Mouse (Mus musculus) forebrain, postnatal 0 days (tissue): ENCODE results near the gene Mrnip. TPM values are rescaled to one million over a fixed set of nuclear protein-coding genes. Genes with fewer than 3 reads are reported as not detected.

ENCODE experiments used
- ATAC-seq: fragments of 200-750 bp; cut with Nextera tagmentation; 2 replicates; pipeline ENCODE4 v1.8.0; 2017; ENCODE audit warnings: mild to moderate bottlenecking, moderate library complexity
- DNase-seq: peaks from one replicate; pipeline ENCODE4 v3.0.0-alpha.2; 2015
- H3K27ac ChIP-seq: fragments of 300-500 bp; sonication (generic); 2 replicates; pipeline ENCODE4 v1.5.1; 2014; ENCODE audit warnings: low read depth, mild to moderate bottlenecking, antibody characterized with exemption, low read length, moderate library complexity, mixed read lengths
- H3K27me3 ChIP-seq: fragments of 300-500 bp; sonication (generic); 2 replicates; pipeline ENCODE4 v1.6.1; 2014; ENCODE audit warnings: mild to moderate bottlenecking, low read length, mixed read lengths; ENCODE audit not compliant: insufficient read depth
- H3K36me3 ChIP-seq: fragments of 300-500 bp; sonication (generic); 2 replicates; pipeline ENCODE4 v1.6.1; 2014; ENCODE audit warnings: mild to moderate bottlenecking, moderate library complexity; ENCODE audit not compliant: insufficient read depth
- H3K4me1 ChIP-seq: fragments of 300-500 bp; sonication (generic); 2 replicates; pipeline ENCODE4 v1.6.1; 2014; ENCODE audit warnings: antibody characterized with exemption; ENCODE audit not compliant: insufficient read depth
- H3K4me2 ChIP-seq: fragments of 300-500 bp; sonication (generic); 2 replicates; pipeline ENCODE4 v1.6.1; 2014; ENCODE audit warnings: low read depth, mild to moderate bottlenecking, moderate library complexity
- H3K4me3 ChIP-seq: fragments of 300-500 bp; sonication (generic); 2 replicates; pipeline ENCODE4 v1.5.1; 2014; ENCODE audit warnings: low read depth, low read length, mixed read lengths
- H3K9ac ChIP-seq: fragments of 300-500 bp; sonication (generic); 2 replicates; pipeline ENCODE4 v1.6.1; 2014; ENCODE audit warnings: mild to moderate bottlenecking
- H3K9me3 ChIP-seq: fragments of 300-500 bp; sonication (generic); 2 replicates; pipeline ENCODE4 v1.6.1; 2016; ENCODE audit warnings: low read length
- CTCF ChIP-seq: sonication (generic); IDR thresholded peaks from 2 replicates; pipeline ENCODE4 v1.5.1; 2016; ENCODE audit warnings: antibody characterized with exemption, control low read depth, low read depth
- WGBS: fragments of 180-500 bp; shearing (Covaris S2); extraction: QIAGEN DNeasy Blood & Tissue Kit; methylation state at CpG from one replicate; pipeline ENCODE4 v1.1.7; 2014; 5-methylcytosine and 5-hydroxymethylcytosine counted together
- polyA plus RNA-seq: library from polyadenylated mRNA; unstranded; fragments of >200 nt; fragmentation: Nextera tagmentation; extraction: Ambion mirVana; gene quantifications from 2 replicates; pipeline ENCODE4 v1.2.1, GENCODE M21; 2015
- total RNA-seq: library from RNA; depleted of rRNA; stranded (reverse); fragments of >200 nt; gene quantifications from 2 replicates; pipeline ENCODE4 v1.2.3, GENCODE M21; 2014

Gene Mrnip
- total and polyA plus RNA-seq, 2 experiments from 2014 or later, result 32.2 to 37.5 TPM

DNA sequence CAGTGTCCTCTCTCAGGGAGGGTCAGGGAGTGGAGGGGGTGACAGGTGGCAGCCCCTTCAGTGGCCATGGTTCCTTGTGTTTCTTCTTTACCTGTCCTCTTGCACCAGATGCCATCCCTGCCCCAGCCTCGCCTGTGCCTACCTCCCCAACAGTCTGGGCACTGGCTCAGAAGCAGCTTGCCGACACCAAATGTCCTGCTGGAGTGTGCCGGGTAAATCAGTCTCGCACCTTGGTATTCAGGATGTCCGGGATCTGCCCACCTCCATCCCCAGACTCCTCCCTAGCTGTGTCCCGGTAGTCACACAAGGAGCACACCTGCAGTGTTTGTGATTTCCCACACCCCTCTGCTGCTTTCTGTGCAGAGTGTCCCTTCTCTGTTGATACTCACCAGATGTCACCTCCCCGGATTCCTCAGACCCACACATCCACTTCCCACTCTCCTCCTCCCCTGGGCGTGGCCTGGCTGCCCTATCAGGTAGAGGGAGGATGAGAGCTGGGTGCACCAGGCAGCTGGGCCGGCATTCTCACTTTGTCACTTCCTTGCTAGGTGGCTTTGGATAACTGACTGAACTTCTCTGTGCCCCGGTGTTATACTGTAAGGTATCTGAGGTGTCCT is 35.9 kb upstream of the Mrnip start:
- ATAC-seq, result no peak
- no peak overlapping the region for H3K9ac ChIP-seq
- no peaks in the 10 kb centered on the region for H3K27me3 ChIP-seq
- H3K4me2 ChIP-seq, result no peak overlapping the region
- no peak overlapping the region for H3K4me3 ChIP-seq
- no peaks in the 10 kb centered on the region for H3K4me1 ChIP-seq
- no peaks in the 10 kb centered on the region for H3K9me3 ChIP-seq
- WGBS, result 81% methylated on average over 10 of the region's 10 CpGs
- DNase-seq, result no peak
- no peak overlapping the region for H3K27ac ChIP-seq
- TF ChIP-seq CTCF, result no peak
- peaks cover 68% of the 10 kb centered on the region for H3K36me3 ChIP-seq

DNA sequence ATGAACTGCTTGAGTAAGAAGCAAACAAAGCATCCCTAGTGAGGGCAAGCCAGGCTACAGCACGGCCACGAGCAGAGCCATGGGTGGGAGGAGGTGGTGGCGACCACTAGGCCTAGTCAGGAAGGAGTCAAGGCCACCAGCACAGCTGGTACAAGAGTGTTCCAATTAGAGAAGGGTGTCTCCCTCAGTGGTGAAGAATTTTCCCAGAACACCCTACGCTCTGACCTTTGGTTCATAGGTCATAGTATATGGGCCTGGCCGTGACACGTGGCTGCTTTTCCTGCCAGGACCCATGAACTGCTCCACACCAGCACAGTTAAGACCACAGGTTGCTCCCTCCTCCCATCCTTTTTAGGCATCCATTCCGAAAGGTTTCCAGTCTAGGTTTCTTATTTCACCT is 34.7 kb upstream of the Mrnip start:
- Histone ChIP-seq H3K4me2 (no peak overlapping the region), H3K4me1 (no peaks in the 10 kb centered on the region), H3K27me3 (no peaks in the 10 kb centered on the region), H3K4me3 (no peak overlapping the region), H3K36me3 (peaks cover 77% of the 10 kb centered on the region), H3K9ac (no peak overlapping the region), H3K9me3 (no peaks in the 10 kb centered on the region), H3K27ac (no peak overlapping the region)
- DNase-seq (no peak), ATAC-seq (no peak)
- TF ChIP-seq CTCF, result no peak
- WGBS, result 88% methylated on average over 7 of the region's 7 CpGs

DNA sequence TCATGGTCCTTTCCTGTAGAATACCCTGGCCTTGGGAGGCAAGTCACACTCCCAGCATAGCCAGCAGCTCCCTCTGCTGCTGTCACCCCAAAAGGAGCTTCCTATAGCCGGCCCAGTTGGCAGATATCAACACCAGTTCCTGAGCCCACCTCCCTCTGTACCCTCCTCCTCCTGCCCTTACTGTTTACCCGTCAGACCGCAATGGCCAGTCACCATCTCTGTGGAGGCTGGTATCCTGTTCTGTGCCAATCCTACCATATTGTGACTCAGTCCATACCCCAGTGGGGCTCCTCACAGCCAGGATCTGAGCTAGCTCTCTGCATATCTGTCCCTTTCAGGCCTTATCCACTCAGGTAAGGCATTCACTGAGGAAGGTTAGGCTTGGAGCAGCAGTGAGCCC is 28.7 kb upstream of the Mrnip start:
- H3K36me3 ChIP-seq, result peaks cover 85% of the 10 kb centered on the region
- WGBS, result 93% methylated on average over 3 of the region's 3 CpGs

DNA sequence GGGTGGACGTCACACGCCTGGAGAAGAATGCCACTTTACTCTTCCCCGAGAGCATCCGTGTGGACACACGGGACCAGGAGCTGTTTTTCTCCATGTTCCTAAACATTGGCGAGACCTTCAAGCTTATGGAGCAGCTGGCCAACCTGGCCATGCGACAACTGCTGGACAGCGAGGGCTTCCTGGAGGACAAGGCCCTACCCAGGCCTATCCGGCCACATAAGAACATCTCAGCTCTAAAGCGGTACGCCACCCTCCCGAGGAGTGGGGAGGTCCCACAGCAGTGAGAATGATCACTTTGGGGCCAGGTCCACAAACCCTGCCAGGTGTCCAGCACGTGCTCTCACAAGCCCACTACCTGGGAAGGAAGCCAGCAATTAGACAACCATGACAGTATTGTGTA is 28.1 kb upstream of the Mrnip start:
- no peak for ATAC-seq
- H3K4me3 ChIP-seq, result no peak overlapping the region
- TF ChIP-seq CTCF, result no peak
- H3K27me3 ChIP-seq, result no peaks in the 10 kb centered on the region
- DNase-seq, result no peak
- H3K4me2 ChIP-seq, result no peak overlapping the region
- no peak overlapping the region for H3K9ac ChIP-seq
- H3K27ac ChIP-seq, result no peak overlapping the region
- no peaks in the 10 kb centered on the region for H3K9me3 ChIP-seq
- peaks cover 85% of the 10 kb centered on the region for H3K36me3 ChIP-seq
- 96% methylated on average over 13 of the region's 13 CpGs for WGBS
- no peaks in the 10 kb centered on the region for H3K4me1 ChIP-seq

More for the DNA sequence above, 28.7 kb upstream of the Mrnip start:
- no peak overlapping the region for H3K9ac ChIP-seq
- DNase-seq, result no peak
- no peaks in the 10 kb centered on the region for H3K4me1 ChIP-seq
- ATAC-seq, result no peak
- H3K4me3 ChIP-seq, result no peak overlapping the region
- H3K9me3 ChIP-seq, result no peaks in the 10 kb centered on the region
- TF ChIP-seq CTCF, result no peak
- no peaks in the 10 kb centered on the region for H3K27me3 ChIP-seq
- no peak overlapping the region for H3K27ac ChIP-seq
- H3K4me2 ChIP-seq, result no peak overlapping the region

DNA sequence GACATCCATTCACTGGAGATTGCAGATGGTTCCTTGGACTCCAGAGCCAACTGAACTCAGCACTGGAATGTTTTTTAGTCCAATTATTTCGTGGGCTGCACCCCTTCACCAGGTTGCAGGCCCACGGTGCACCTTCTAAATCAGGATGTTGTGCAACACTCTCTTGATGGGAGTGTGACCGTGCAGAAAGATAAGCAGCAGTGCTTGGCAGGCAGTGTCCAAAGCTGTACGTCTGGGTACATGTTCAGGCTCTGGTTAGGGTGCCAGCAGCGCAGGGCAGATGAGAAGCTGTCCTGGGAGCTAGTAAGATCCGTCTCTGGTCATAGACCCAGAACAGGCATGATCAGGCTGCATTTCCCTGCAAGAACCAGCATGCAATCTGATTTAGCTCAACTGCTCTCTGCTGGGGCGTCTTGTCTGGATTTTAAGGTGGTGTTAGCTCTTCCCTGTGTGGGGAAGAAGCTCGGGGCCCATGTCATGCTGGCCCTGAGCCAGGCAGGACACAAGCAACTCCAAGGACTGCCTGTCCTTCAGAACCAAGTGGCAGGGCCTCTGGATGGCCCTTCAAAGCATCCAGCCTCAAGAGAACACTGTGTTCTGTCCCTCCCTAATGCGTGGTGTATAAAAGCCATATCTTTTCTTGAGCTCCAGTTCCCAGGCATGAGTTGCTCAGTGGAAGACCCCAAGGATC is 26.8 kb upstream of the Mrnip start:
- 86% methylated on average over 9 of the region's 9 CpGs for WGBS
- Histone ChIP-seq H3K27ac (no peak overlapping the region), H3K4me3 (no peak overlapping the region), H3K9ac (no peak overlapping the region), H3K4me1 (no peaks in the 10 kb centered on the region), H3K4me2 (no peak overlapping the region), H3K9me3 (no peaks in the 10 kb centered on the region), H3K36me3 (peaks cover 91% of the 10 kb centered on the region), H3K27me3 (no peaks in the 10 kb centered on the region)
- DNase-seq (no peak), ATAC-seq (no peak)
- no peak for TF ChIP-seq CTCF

DNA sequence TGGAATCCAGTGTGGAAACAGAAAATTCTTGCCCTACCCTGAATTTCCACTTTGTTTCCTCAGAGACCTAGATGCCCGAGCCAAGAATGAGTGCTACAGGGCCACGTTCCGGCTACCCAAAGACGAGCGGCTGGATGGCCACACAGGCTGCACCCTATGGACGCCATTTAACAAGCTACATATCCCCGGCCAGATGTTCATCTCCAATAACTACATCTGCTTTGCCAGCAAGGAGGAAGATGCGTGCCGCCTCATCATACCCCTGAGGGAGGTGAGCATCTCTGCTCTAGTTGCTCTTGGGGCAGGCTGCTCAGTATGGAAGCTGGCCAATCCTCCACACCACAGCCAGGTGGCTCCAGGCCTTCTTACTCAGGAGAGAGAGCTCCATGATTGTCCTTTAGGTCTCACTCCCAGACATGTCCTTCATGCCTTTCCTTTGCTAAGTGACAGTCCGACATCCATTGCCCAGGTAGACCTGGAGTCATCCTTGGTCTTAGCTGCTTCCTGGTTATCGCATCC is 26.2 kb upstream of the Mrnip start:
- Histone ChIP-seq H3K4me3 (no peak overlapping the region), H3K27ac (no peak overlapping the region), H3K4me2 (no peak overlapping the region), H3K9ac (no peak overlapping the region), H3K9me3 (no peaks in the 10 kb centered on the region), H3K4me1 (no peaks in the 10 kb centered on the region), H3K36me3 (peaks cover 91% of the 10 kb centered on the region), H3K27me3 (no peaks in the 10 kb centered on the region)
- TF ChIP-seq CTCF, result no peak
- no peak for ATAC-seq
- no peak for DNase-seq
- WGBS, result 95% methylated on average over 11 of the region's 11 CpGs

DNA sequence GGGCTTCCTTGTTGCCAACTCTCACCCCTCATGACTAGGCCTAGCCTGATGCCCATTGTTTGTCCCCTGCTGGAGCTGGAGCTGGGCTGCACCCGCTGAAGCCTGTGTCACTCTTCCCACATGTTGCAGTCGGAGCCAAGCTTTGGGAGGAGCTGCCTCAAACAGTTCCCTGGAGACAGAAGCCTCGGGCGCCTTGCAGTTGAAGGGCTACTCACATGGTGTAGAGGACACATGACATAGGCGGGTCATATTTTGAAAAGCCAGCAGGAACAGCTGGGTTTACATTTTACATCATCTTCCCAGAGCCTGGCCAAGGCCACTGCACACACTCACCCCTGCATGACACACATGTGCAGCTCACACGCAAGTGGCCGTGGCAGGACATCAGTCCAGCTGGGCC is 25.0 kb upstream of the Mrnip start:
- Histone ChIP-seq H3K27ac (no peak overlapping the region), H3K4me3 (no peak overlapping the region), H3K36me3 (peaks cover 92% of the 10 kb centered on the region), H3K9ac (no peak overlapping the region), H3K27me3 (no peaks in the 10 kb centered on the region), H3K9me3 (no peaks in the 10 kb centered on the region), H3K4me2 (no peak overlapping the region), H3K4me1 (no peaks in the 10 kb centered on the region)
- no peak for ATAC-seq
- no peak for TF ChIP-seq CTCF
- DNase-seq, result no peak
- 91% methylated on average over 7 of the region's 7 CpGs for WGBS
